8 mouse cellular contexts compared by ENCODE assay signal in genomic region chr5:24351278-24351677, GRCm38 (mm10). TPM values are rescaled to one million over a fixed set of nuclear protein-coding genes. Genes with fewer than 3 reads are reported as not detected.
DNase-seq lines count a peak whose midpoint lies in the region; ATAC-seq and TF ChIP-seq lines count a peak whose summit lies in the region.

Gene Kcnh2, minus strand, starts transcription at chr5:24351604.

- no peak for DNase-seq in gastrocnemius, adult 2 months
- no peak for DNase-seq in gastrocnemius, postnatal 14 days
- no peak for DNase-seq in ES-E14 (ENCODE audit: low read depth, low spot score)
- no peak for DNase-seq in large intestine, adult 2 months (ENCODE audit: low read depth, low spot score)
- DNase-seq in retina, postnatal 1 day: no peak

- intact Hi-C loops in gastrocnemius, adult 2 months (cut with DNase I): no loop called here
- intact Hi-C loops in gastrocnemius, postnatal 14 days (cut with DNase I; ENCODE audit: low total_unique reads): no loop called here

- 0% methylated on average over 49 of the region's 53 CpGs for WGBS in forebrain, embryonic 15.5 days
- WGBS in large intestine, adult 2 months: under 1% methylated on average over 53 of the region's 53 CpGs
- WGBS in midbrain, embryonic 16.5 days: 0% methylated on average over 44 of the region's 53 CpGs

- H3K27ac ChIP-seq in gastrocnemius, adult 2 months: no peak within 1 kb of the TSS
- no peak within 1 kb of the TSS for H3K27ac ChIP-seq in ES-E14 (ENCODE audit: insufficient read depth, low read depth, low read length, poor library complexity, severe bottlenecking)
- peak within 1 kb of the TSS; percentile 87 for H3K27ac ChIP-seq in forebrain, embryonic 15.5 days (replicated peaks)
- H3K27ac ChIP-seq in midbrain, embryonic 16.5 days (ENCODE audit: low read length): peak within 1 kb of the TSS; percentile 93

- H3K4me1 ChIP-seq in ES-E14 (ENCODE audit: control insufficient read depth in 2 of 2, insufficient read depth in 2 of 2, low read length in 2 of 2, poor library complexity in 1 of 2): peaks cover 2 to 21% of the 10 kb centered on the region in 2 experiments; a peak in 2 of 4 replicates
- H3K4me1 ChIP-seq in forebrain, embryonic 15.5 days: peaks cover 47% of the 10 kb centered on the region
- H3K4me1 ChIP-seq in midbrain, embryonic 16.5 days (ENCODE audit: control insufficient read depth, insufficient read depth, low read length): peaks cover 47% of the 10 kb centered on the region

- in situ Hi-C loops in ES-E14 (cut with MboI; ENCODE audit: low sequenced_read_pairs in 2 of 2, unreplicated experiment in 2 of 2): no loop called here

- no peaks in the 10 kb centered on the region for H3K36me3 ChIP-seq in ES-E14 (ENCODE audit: control insufficient read depth, insufficient read depth, low read length, poor library complexity, severe bottlenecking)
- H3K36me3 ChIP-seq in forebrain, embryonic 15.5 days: no peaks in the 10 kb centered on the region
- H3K36me3 ChIP-seq in midbrain, embryonic 16.5 days (ENCODE audit: control insufficient read depth, insufficient read depth, low read length): no peaks in the 10 kb centered on the region

- peak within 1 kb of the TSS; percentile 78 for H3K9ac ChIP-seq in ES-E14 (ENCODE audit: insufficient read depth, low read depth, low read length, poor library complexity, severe bottlenecking)
- H3K9ac ChIP-seq in forebrain, embryonic 15.5 days (replicated peaks): peak within 1 kb of the TSS; percentile 62
- H3K9ac ChIP-seq in midbrain, embryonic 16.5 days (ENCODE audit: low read depth, low read length): peak within 1 kb of the TSS; percentile 85

- peak within 1 kb of the TSS; percentile 76 for H3K4me3 ChIP-seq in gastrocnemius, adult 2 months
- H3K4me3 ChIP-seq in ES-E14 (ENCODE audit: insufficient read depth in 1 of 2, low read depth in 1 of 2, low read length in 2 of 2, poor library complexity in 1 of 2, severe bottlenecking in 1 of 2): peak within 1 kb of the TSS; percentile 86 to 95
- peak within 1 kb of the TSS; percentile 58 for H3K4me3 ChIP-seq in forebrain, embryonic 15.5 days
- peak within 1 kb of the TSS; percentile 80 for H3K4me3 ChIP-seq in midbrain, embryonic 16.5 days (ENCODE audit: low read depth, low read length)

- peak; percentile 64 for ATAC-seq in forebrain, embryonic 15.5 days (replicated peaks)
- ATAC-seq in midbrain, embryonic 16.5 days: peak; percentile 55
- ATAC-seq in activated CD4-positive, CD25-positive, alpha-beta regulatory T cell, adult 4 months: no peak

- no peaks in the 10 kb centered on the region for H3K9me3 ChIP-seq in ES-E14 (ENCODE audit: control insufficient read depth, insufficient read depth, low read depth, low read length)
- H3K9me3 ChIP-seq in forebrain, embryonic 15.5 days: no peaks in the 10 kb centered on the region
- no peaks in the 10 kb centered on the region for H3K9me3 ChIP-seq in midbrain, embryonic 16.5 days (replicated peaks; ENCODE audit: control insufficient read depth, low read length, poor library complexity, severe bottlenecking)

- no peak for TF ChIP-seq CTCF in gastrocnemius, adult 2 months (IDR thresholded peaks at IDR 0.05)

- peaks cover 26% of the 10 kb centered on the region; the same call in 1 of the 2 replicates for H3K27me3 ChIP-seq in forebrain, embryonic 15.5 days
- H3K27me3 ChIP-seq in midbrain, embryonic 16.5 days (ENCODE audit: control insufficient read depth, insufficient read depth, low read depth, low read length): no peaks in the 10 kb centered on the region

- H3K4me2 ChIP-seq in forebrain, embryonic 15.5 days (replicated peaks): peak within 1 kb of the TSS; percentile 85
- peak within 1 kb of the TSS; percentile 78 for H3K4me2 ChIP-seq in midbrain, embryonic 16.5 days (ENCODE audit: low read length)

TF ChIP-seq in ES-E14, 5 proteins besides CTCF, POLR2A, EP300 and RAD21:
- TF ChIP-seq MAFK (IDR thresholded peaks at IDR 0.05; ENCODE audit: insufficient read depth, low read depth, low read length): no peak
- TF ChIP-seq CHD2 (IDR thresholded peaks at IDR 0.05; ENCODE audit: low read depth, low read length): no peak
TF ChIP-seq in ES-E14: peak in this region for 0.

RNA-seq across cellular contexts. Expression of gene Kcnh2, which starts in this region (rescaled TPM):
- total RNA-seq in gastrocnemius, adult 2 months (2021): 1 to 10 TPM; 1.4 to 2.2 TPM
- total RNA-seq in gastrocnemius, postnatal 14 days (2021): 1 to 10 TPM; 1.8 to 4.2 TPM
- total RNA-seq in ES-E14 (2012; rRNA removed): 6.5 and 7.7 TPM in 2 replicates
- polyA plus RNA-seq in forebrain, embryonic 15.5 days (2015; fragmentation: Nextera tagmentation; extraction: Ambion mirVana): 5.2 and 6.4 TPM in 2 replicates
- 16.6 and 17.6 TPM in 2 replicates for polyA plus RNA-seq in large intestine, adult 2 months (2012; rRNA removed)
- 11.4 and 11.7 TPM in 2 replicates for polyA plus RNA-seq in midbrain, embryonic 16.5 days (2015; fragmentation: Nextera tagmentation; extraction: Ambion mirVana)
- polyA plus RNA-seq in activated CD4-positive, CD25-positive, alpha-beta regulatory T cell, adult 4 months (2017; shearing (Covaris generic)): under 1 TPM; 0.16 to 0.24 TPM

Comparison
In these comparisons a context has a peak if more than half of its experiments do, and no peak if none do; other contexts are left out.
1. H3K27ac ChIP-seq: peak in forebrain, embryonic 15.5 days (single experiment) and midbrain, embryonic 16.5 days (single experiment); none in gastrocnemius, adult 2 months (single experiment) and ES-E14 (single experiment).
2. Peak in every context shown above with its lines, with median percentiles within 50 percentile points of each other: H3K4me3 ChIP-seq and H3K9ac ChIP-seq.